Mouse (Mus musculus): ENCODE measurements around the gene Gsg1l2. TPM values are rescaled to one million over a fixed set of nuclear protein-coding genes. Genes with fewer than 3 reads are reported as not detected.

Gene Gsg1l2
- not detected for total RNA-seq (2023)

DNA sequence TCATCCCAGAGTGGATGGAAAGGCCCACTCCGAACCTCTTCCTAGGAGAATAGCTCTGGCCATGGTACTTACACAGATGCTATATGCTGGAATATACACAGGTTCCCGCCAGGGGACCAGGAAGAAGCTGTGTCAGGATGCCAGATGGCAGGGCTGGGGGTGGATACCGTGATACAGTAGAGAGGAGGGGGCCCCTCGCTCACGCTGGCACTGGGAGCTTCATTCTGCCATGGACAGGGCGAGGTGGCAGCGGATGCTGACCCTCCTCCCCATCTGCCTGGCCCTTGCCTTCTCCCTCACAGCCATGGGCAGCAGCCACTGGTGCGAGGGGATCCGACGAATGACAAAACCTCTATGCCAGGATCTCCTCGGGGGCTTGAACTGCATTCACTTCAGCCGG, at the start of gene Gsg1l2:
TSS of gene Gsg1l2 (plus strand) at position 230 of the 400 bp plus-strand sequence.

DNA sequence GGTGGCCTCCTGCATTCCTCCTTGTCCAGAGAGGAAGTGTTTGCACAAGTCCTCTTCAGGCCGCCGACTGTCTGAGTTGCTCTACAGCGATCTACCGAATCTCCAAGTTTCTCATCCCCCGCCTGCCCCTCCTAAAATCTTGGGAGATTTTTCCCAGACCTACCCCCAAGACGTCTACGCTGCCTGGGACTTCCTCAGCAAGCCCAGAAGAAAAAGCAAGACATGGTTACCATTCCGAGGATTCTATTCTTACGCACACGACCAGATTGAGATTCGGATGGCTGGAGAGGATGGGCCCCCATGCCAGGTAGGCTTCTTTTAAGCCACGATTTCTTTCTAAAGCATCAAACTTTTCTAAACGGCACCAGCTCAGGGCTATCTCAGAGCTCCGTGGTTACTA, 3.4 kb upstream of the Gsg1l2 start, which contains the start of gene Glp2r:
TSS of gene Glp2r (minus strand) at position 101 of the 400 bp plus-strand sequence.

DNA sequence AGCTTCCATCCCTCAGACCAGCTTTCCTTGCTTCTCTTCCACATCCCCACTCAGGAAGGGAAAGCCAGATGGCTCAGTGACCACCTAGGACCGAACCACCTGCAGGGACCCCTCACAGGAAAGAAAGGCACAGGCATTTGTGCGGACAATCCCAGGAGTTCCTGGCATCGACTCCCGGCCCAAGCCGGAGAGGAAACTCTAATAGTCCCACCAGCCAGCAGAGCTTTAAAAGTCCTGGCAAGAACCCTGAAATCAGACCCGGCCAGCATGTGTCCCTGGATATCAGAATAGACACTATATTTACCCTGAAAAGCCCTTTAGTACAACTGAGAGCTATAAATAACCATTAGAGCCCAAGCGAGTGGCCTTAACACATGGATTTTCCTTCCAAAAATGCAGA, 23.5 kb downstream of the Gsg1l2 start, which contains the start of gene Dhrs7c:
TSS of gene Dhrs7c (plus strand) at position 257 of the 400 bp plus-strand sequence.

Other genes with a start within 250 kb of the Gsg1l2 start
- not detected for gene Rcvrn, start 79.3 kb upstream of the Gsg1l2 start, total RNA-seq (2023)
- gene Glp2r, start 3.5 kb upstream of the Gsg1l2 start, total RNA-seq (2023), result not detected
- gene Dhrs7c, start 23.6 kb downstream of the Gsg1l2 start, total RNA-seq (2023), result not detected
- gene Usp43, start 147.5 kb downstream of the Gsg1l2 start, total RNA-seq (2023), result not detected
- gene Cfap52, start 191.0 kb downstream of the Gsg1l2 start, total RNA-seq (2023), result not detected
- 33.2 TPM for gene Stx8, start 191.6 kb downstream of the Gsg1l2 start, total RNA-seq (2023)

All from CD4-positive naive resting alpha-beta T cell, adult 57 days (primary cell).